Mouse (Mus musculus) liver, embryonic 16.5 days (tissue): Measurements from ENCODE around the gene Magi1. TPM values are rescaled to one million over a fixed set of nuclear protein-coding genes. Genes with fewer than 3 reads are reported as not detected.

Experiments
- ATAC-seq: fragments of 200-750 bp; cut with Nextera tagmentation; 2 replicates; pipeline ENCODE4 v1.8.0; 2017; ENCODE audit warnings: low read depth, mild to moderate bottlenecking, moderate number of reproducible peaks, moderate library complexity
- H3K27ac ChIP-seq: fragments of 300-500 bp; sonication (generic); 2 replicates; pipeline ENCODE4 v1.5.1; 2014; ENCODE audit warnings: mild to moderate bottlenecking, low read length
- H3K27me3 ChIP-seq: fragments of 300-500 bp; sonication (generic); 2 replicates; pipeline ENCODE4 v1.6.1; 2014; ENCODE audit warnings: low read depth, low read length, mixed read lengths; ENCODE audit not compliant: control insufficient read depth, insufficient read depth
- H3K36me3 ChIP-seq: fragments of 300-500 bp; sonication (generic); 2 replicates; pipeline ENCODE4 v1.6.1; 2014; ENCODE audit warnings: mild to moderate bottlenecking; ENCODE audit not compliant: control insufficient read depth, insufficient read depth
- H3K4me1 ChIP-seq: fragments of 300-500 bp; sonication (generic); 2 replicates; pipeline ENCODE4 v1.6.1; 2014; ENCODE audit warnings: low read depth, low read length, mixed read lengths; ENCODE audit not compliant: control insufficient read depth
- H3K4me2 ChIP-seq: fragments of 300-500 bp; sonication (generic); 2 replicates; pipeline ENCODE4 v1.6.1; 2014; ENCODE audit warnings: low read depth, low read length, mixed read lengths
- H3K4me3 ChIP-seq: fragments of 300-500 bp; sonication (generic); 2 replicates; pipeline ENCODE4 v1.5.1; 2014; ENCODE audit warnings: low read depth, mild to moderate bottlenecking, low read length
- H3K9ac ChIP-seq: fragments of 300-500 bp; sonication (generic); 2 replicates; pipeline ENCODE4 v1.6.1; 2014; ENCODE audit warnings: low read depth, low read length
- H3K9me3 ChIP-seq: fragments of 300-500 bp; sonication (generic); replicated peaks from 2 replicates; pipeline ENCODE4 v1.6.1; 2016; ENCODE audit warnings: low read length; ENCODE audit not compliant: control insufficient read depth
- WGBS: fragments of 180-500 bp; shearing (Covaris S2); extraction: QIAGEN DNeasy Blood & Tissue Kit; methylation state at CpG from one replicate; pipeline ENCODE4 v1.1.7; 2014; ENCODE audit not compliant: insufficient replicate concordance; 5-methylcytosine and 5-hydroxymethylcytosine counted together
- polyA plus RNA-seq: library from polyadenylated mRNA; unstranded; fragments of >200 nt; fragmentation: Nextera tagmentation; extraction: Ambion mirVana; gene quantifications from 2 replicates; pipeline ENCODE4 v1.2.1, GENCODE M21; 2015

Magi1 gene
- 1.1 and 1.3 TPM in 2 replicates for polyA plus RNA-seq

- Histone ChIP-seq H3K4me1 (no peaks in the 10 kb centered on the region), H3K9ac (peak within 1 kb of the TSS; percentile 64), H3K27me3 (peaks cover 42% of the 10 kb centered on the region), H3K4me2 (peak within 1 kb of the TSS; percentile 73), H3K27ac (peak within 1 kb of the TSS; percentile 88), H3K36me3 (no peaks in the 10 kb centered on the region), H3K9me3 (no peaks in the 10 kb centered on the region), H3K4me3 (peak within 1 kb of the TSS; percentile 69)
- WGBS: under 1% methylated on average over 86 of the region's 86 CpGs
- peak; percentile 90 for ATAC-seq
Observed at GRCm38 (mm10) chr6:94283318-94284061, at the start of gene Magi1. Magi1 (minus strand) TSS chr6:94283917.

GRCm38 (mm10) chr6:94327143-94327542 lies 43.4 kb upstream of the Magi1 start:
- no peak overlapping the region for H3K27ac ChIP-seq
- H3K4me2 ChIP-seq: no peak overlapping the region
- no peak overlapping the region for H3K4me3 ChIP-seq
- WGBS: 68% methylated on average over 4 of the region's 4 CpGs
- no peak for ATAC-seq
- no peaks in the 10 kb centered on the region for H3K9me3 ChIP-seq
- no peaks in the 10 kb centered on the region for H3K4me1 ChIP-seq
- no peaks in the 10 kb centered on the region for H3K36me3 ChIP-seq
- no peak overlapping the region for H3K9ac ChIP-seq
- no peaks in the 10 kb centered on the region for H3K27me3 ChIP-seq

GRCm38 (mm10) chr6:94316886-94317285 lies 33.2 kb upstream of the Magi1 start:
- Histone ChIP-seq H3K36me3 (no peaks in the 10 kb centered on the region), H3K4me3 (no peak overlapping the region), H3K9me3 (no peaks in the 10 kb centered on the region), H3K4me2 (no peak overlapping the region), H3K4me1 (no peaks in the 10 kb centered on the region), H3K27ac (no peak overlapping the region), H3K27me3 (no peaks in the 10 kb centered on the region), H3K9ac (no peak overlapping the region)
- ATAC-seq: no peak
- WGBS: 64% methylated on average over 3 of the region's 3 CpGs

- Histone ChIP-seq H3K36me3 (no peaks in the 10 kb centered on the region), H3K9ac (no peak overlapping the region), H3K27ac (no peak overlapping the region), H3K4me2 (no peak overlapping the region), H3K4me3 (no peak overlapping the region), H3K4me1 (no peaks in the 10 kb centered on the region), H3K9me3 (no peaks in the 10 kb centered on the region), H3K27me3 (no peaks in the 10 kb centered on the region)
- ATAC-seq: no peak
- WGBS: 50% methylated on average over 7 of the region's 7 CpGs
Observed at GRCm38 (mm10) chr6:94312285-94312684, 28.6 kb upstream of the Magi1 start.

GRCm38 (mm10) chr6:94308498-94308897 lies 24.8 kb upstream of the Magi1 start:
- Histone ChIP-seq H3K4me2 (no peak overlapping the region), H3K27ac (no peak overlapping the region), H3K9ac (no peak overlapping the region), H3K4me1 (no peaks in the 10 kb centered on the region), H3K27me3 (no peaks in the 10 kb centered on the region), H3K9me3 (no peaks in the 10 kb centered on the region), H3K36me3 (no peaks in the 10 kb centered on the region), H3K4me3 (no peak overlapping the region)
- 31% methylated on average over 7 of the region's 7 CpGs for WGBS
- no peak for ATAC-seq

- H3K36me3 ChIP-seq: no peaks in the 10 kb centered on the region
- no peak overlapping the region for H3K27ac ChIP-seq
- H3K4me2 ChIP-seq: no peak overlapping the region
- H3K9ac ChIP-seq: no peak overlapping the region
- WGBS: 65% methylated on average over 6 of the region's 6 CpGs
- no peaks in the 10 kb centered on the region; the same call in 1 of the 2 replicates for H3K4me1 ChIP-seq
- no peak for ATAC-seq
- no peaks in the 10 kb centered on the region for H3K9me3 ChIP-seq
- H3K27me3 ChIP-seq: no peaks in the 10 kb centered on the region
- H3K4me3 ChIP-seq: no peak overlapping the region
Observed at GRCm38 (mm10) chr6:94303512-94303911, 19.8 kb upstream of the Magi1 start.

GRCm38 (mm10) chr6:94301804-94302203 lies 18.1 kb upstream of the Magi1 start:
- no peak for ATAC-seq
- 80% methylated on average over 10 of the region's 10 CpGs for WGBS
- H3K9ac ChIP-seq: no peak overlapping the region

GRCm38 (mm10) chr6:94300562-94300961 lies 16.8 kb upstream of the Magi1 start:
- peak; percentile 68 for ATAC-seq
- 4% methylated on average over 3 of the region's 3 CpGs for WGBS
- Histone ChIP-seq H3K4me3 (no peak overlapping the region), H3K9me3 (no peaks in the 10 kb centered on the region), H3K36me3 (no peaks in the 10 kb centered on the region), H3K27ac (no peak overlapping the region), H3K4me2 (no peak overlapping the region), H3K9ac (no peak overlapping the region), H3K4me1 (no peaks in the 10 kb centered on the region; the same call in 1 of the 2 replicates), H3K27me3 (no peaks in the 10 kb centered on the region; the same call in 1 of the 2 replicates)

More at GRCm38 (mm10) chr6:94301804-94302203, 18.1 kb upstream of the Magi1 start:
- no peak overlapping the region for H3K27ac ChIP-seq
- H3K9me3 ChIP-seq: no peaks in the 10 kb centered on the region
- H3K4me3 ChIP-seq: no peak overlapping the region
- no peak overlapping the region for H3K4me2 ChIP-seq
- no peaks in the 10 kb centered on the region for H3K36me3 ChIP-seq
- no peaks in the 10 kb centered on the region; the same call in 1 of the 2 replicates for H3K4me1 ChIP-seq
- H3K27me3 ChIP-seq: no peaks in the 10 kb centered on the region

GRCm38 (mm10) chr6:94287387-94287786 lies 3.7 kb upstream of the Magi1 start:
- H3K27me3 ChIP-seq: peaks cover 28% of the 10 kb centered on the region
- no peak overlapping the region for H3K4me3 ChIP-seq
- H3K27ac ChIP-seq: no peak overlapping the region
- H3K4me1 ChIP-seq: no peaks in the 10 kb centered on the region
- no peaks in the 10 kb centered on the region for H3K9me3 ChIP-seq
- no peak overlapping the region for H3K4me2 ChIP-seq
- H3K9ac ChIP-seq: no peak overlapping the region
- ATAC-seq: no peak
- H3K36me3 ChIP-seq: no peaks in the 10 kb centered on the region
